Mouse (Mus musculus): ENCODE data around the gene Nepn. TPM values are rescaled to one million over a fixed set of nuclear protein-coding genes. Genes with fewer than 3 reads are reported as not detected.

The Nepn gene
- polyA plus RNA-seq, 1 experiment from 2014 or later, result 1.6 TPM

DNA sequence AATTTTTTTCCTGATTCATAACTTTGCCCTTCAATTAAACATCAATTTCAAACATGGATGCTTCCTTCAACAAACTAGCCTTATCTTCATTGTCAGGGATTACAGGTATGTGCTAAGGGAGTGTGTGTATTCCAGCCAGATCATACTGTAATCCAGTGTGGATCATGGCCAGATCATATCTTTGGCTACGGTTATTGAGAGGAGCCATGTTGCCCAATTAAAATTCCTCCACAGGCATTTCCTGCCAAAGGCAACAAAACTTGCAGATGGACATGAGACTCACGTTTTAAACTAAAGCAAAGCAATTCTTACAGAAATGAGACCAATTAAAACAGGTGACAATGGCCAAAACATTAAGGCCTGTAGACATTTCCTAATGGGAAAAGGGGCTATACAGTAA lies 27.7 kb downstream of the Nepn start:
- H3K4me1 ChIP-seq (replicated peaks), result peaks cover 14% of the 10 kb centered on the region
- H3K4me3 ChIP-seq (replicated peaks), result peak overlapping the region; percentile 98; the same call in 1 of the 2 replicates
- ATAC-seq, result no peak
- H3K9me3 ChIP-seq, result no peaks in the 10 kb centered on the region
- H3K36me3 ChIP-seq, result no peaks in the 10 kb centered on the region
- no peak overlapping the region for H3K9ac ChIP-seq
- H3K27me3 ChIP-seq (replicated peaks), result no peaks in the 10 kb centered on the region
- peak overlapping the region; percentile 62 for H3K4me2 ChIP-seq (replicated peaks)
- WGBS, result 32% methylated on average over 2 of the region's 2 CpGs
- H3K27ac ChIP-seq, result no peak overlapping the region

DNA sequence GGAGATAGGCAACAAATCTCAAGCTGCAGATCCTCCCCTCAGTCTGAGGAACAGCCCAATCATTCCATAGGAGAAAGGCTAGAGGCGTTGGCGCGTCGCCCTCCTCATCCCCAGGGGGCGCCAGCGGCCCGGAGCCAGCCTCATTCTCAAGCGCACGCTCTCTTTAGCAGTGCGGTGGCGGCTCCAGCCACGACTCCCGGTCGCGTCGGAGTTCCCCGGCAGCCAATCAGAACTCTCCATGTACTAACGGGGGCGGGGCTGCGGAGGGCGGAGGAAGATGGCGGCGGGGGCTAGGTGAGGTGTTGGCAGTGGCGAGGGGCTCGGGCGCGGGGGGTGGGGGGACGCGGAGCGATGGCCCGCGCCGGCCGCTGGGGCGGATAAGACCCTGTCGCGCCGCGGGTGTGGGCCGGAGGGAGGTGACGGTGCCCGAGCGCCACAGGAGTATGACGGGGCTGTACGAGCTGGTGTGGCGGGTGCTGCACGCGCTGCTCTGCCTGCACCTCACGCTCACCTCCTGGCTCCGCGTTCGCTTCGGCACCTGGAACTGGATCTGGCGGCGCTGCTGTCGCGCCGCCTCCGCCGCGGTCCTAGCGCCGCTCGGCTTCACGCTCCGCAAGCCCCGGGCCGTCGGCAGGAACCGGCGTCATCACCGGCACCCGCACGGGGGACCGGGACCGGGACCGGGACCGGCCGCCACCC lies 28.7 kb downstream of the Nepn start, which contains the start of gene Nus1:
TSS of gene Nus1 (plus strand) at position 249 of the 699 bp plus-strand sequence.
- no peaks in the 10 kb centered on the region for H3K9me3 ChIP-seq
- peak within 1 kb of the TSS; percentile 98 for H3K4me3 ChIP-seq (replicated peaks)
- ATAC-seq, result peak; percentile 98
- H3K27me3 ChIP-seq (replicated peaks), result no peaks in the 10 kb centered on the region
- peak within 1 kb of the TSS; percentile 71 for H3K4me2 ChIP-seq (replicated peaks)
- peaks cover 14% of the 10 kb centered on the region for H3K4me1 ChIP-seq (replicated peaks)
- no peaks in the 10 kb centered on the region for H3K36me3 ChIP-seq
- 1% methylated on average over 60 of the region's 79 CpGs for WGBS
- peak within 1 kb of the TSS; percentile 91 for H3K27ac ChIP-seq
- peak within 1 kb of the TSS; percentile 94 for H3K9ac ChIP-seq

DNA sequence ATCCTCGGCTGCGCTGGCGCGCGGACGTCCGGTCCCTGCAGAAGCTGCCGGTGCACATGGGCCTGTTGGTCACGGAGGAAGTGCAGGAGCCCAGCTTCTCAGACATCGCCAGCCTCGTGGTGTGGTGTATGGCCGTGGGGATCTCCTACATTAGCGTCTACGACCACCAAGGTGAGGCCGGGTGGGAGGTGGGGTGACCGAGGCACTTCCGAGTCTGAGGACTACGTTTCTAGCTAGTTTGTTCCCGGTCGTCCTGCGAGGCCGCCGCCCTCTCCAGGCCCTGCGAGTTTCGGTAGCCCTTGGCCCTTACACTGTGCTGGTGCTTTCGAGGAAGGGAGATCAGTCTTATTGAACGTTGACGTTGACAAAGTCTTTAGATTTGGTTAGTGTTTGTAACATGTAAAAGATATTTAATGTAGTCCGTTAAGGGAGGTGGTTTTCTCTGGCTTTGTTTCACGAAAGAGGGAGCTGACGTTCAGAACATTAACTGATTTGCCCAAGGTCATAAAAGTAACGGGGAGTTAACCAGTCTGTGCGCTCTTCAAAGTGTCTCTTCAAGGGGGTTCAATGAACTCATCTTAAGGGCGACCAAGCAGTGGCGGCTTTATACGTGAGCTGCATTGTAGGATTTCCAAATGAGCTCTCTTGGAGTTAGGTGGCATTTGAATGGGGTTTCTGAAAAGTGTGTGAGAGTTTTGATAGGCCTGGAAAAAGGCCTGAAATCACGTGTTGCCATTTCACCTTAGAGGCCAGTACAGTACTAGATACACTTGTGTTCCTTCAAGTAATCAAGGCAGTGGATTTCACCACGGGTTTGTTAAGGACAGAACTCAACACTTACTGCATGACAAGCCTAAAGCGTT lies 29.5 kb downstream of the Nepn start:
- Histone ChIP-seq H3K27me3 (replicated peaks) (no peaks in the 10 kb centered on the region), H3K36me3 (no peaks in the 10 kb centered on the region), H3K4me3 (replicated peaks) (peak overlapping the region; percentile 98), H3K4me1 (replicated peaks) (peaks cover 14% of the 10 kb centered on the region), H3K27ac (peak overlapping the region; percentile 91), H3K4me2 (replicated peaks) (peak overlapping the region; percentile 71), H3K9ac (peak overlapping the region; percentile 94), H3K9me3 (no peaks in the 10 kb centered on the region)
- 2% methylated on average over 39 of the region's 39 CpGs for WGBS
- peak; percentile 46 for ATAC-seq

DNA sequence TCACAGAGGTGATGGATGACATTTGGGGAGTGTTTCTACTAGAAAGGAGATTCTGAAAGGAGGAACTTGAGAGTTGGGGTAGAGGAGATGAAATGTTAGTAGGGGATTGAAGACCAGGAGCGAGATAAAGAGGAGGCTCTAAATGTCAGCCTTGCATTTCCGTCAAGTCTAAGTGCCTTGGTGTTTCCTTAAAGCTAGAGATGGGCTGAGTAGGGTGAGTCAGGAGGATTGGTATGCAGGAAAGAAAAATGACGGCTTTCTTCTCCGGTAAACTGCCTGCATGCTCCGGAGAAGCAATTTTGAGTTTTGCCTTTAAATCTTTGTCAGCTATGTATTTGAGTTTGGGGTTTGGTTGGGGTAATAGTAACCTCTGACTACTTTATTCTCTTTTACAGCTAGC lies 30.2 kb downstream of the Nepn start:
- peaks cover 14% of the 10 kb centered on the region for H3K4me1 ChIP-seq (replicated peaks)
- peak overlapping the region; percentile 71 for H3K4me2 ChIP-seq (replicated peaks)
- H3K4me3 ChIP-seq (replicated peaks), result peak overlapping the region; percentile 98
- no peaks in the 10 kb centered on the region for H3K36me3 ChIP-seq
- 44% methylated on average over 5 of the region's 5 CpGs for WGBS
- no peaks in the 10 kb centered on the region for H3K27me3 ChIP-seq (replicated peaks)
- peak overlapping the region; percentile 36 for H3K27ac ChIP-seq
- H3K9me3 ChIP-seq, result no peaks in the 10 kb centered on the region
- ATAC-seq, result no peak
- H3K9ac ChIP-seq, result peak overlapping the region; percentile 94; the same call in 1 of the 2 replicates

DNA sequence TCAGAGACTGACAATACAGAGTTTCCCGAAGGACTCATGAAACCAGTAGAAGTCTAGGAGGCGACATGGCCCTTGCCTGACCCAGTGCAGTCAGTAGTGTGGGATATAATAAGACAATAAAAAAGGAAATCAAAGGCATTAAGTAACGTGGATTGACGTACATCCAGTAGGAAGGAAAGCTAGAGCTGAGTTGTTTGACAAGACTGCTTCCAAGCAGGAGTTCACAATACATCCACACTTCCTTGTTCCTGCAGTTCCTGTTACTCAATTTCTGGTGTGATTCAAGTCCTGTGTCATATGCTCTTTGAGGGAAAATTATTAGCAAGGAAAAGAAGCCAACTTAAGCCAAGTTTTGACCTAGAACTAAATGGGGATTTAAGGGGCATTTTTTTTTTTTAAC lies 30.6 kb downstream of the Nepn start:
- H3K4me2 ChIP-seq (replicated peaks), result peak overlapping the region; percentile 71
- ATAC-seq, result no peak
- no peak overlapping the region for H3K9ac ChIP-seq
- H3K27me3 ChIP-seq (replicated peaks), result no peaks in the 10 kb centered on the region
- H3K9me3 ChIP-seq, result no peaks in the 10 kb centered on the region
- H3K4me1 ChIP-seq (replicated peaks), result peaks cover 14% of the 10 kb centered on the region
- peak overlapping the region; percentile 36; the same call in 1 of the 2 replicates for H3K27ac ChIP-seq
- H3K4me3 ChIP-seq (replicated peaks), result peak overlapping the region; percentile 98
- WGBS, result 59% methylated on average over 4 of the region's 4 CpGs
- no peaks in the 10 kb centered on the region for H3K36me3 ChIP-seq

DNA sequence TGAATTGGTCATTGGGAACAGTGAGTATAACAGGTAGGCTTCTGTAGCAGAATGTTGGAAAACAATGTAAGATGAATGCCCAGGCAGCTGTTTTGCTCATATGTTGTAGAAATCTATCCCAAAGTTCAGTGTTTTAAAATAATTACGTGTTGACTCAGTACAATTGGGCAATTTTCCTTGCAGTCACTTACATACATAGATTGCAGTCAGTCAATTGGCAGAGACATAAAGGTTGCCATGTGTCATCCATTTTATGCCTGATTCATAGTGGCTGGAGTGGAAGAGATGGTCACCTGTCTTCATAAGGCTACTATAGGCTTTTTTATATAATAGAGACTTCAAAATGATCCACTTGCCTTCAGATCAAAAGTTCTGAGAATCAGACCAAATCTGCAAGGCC lies 31.8 kb downstream of the Nepn start:
- H3K27ac ChIP-seq, result no peak overlapping the region
- peaks cover 14% of the 10 kb centered on the region for H3K4me1 ChIP-seq (replicated peaks)
- no peaks in the 10 kb centered on the region for H3K9me3 ChIP-seq
- WGBS, result 93% methylated on average over 1 of the region's 1 CpGs
- no peak overlapping the region for H3K9ac ChIP-seq
- no peaks in the 10 kb centered on the region for H3K36me3 ChIP-seq
- no peak overlapping the region for H3K4me3 ChIP-seq (replicated peaks)
- ATAC-seq, result no peak
- no peak overlapping the region for H3K4me2 ChIP-seq (replicated peaks)
- no peaks in the 10 kb centered on the region for H3K27me3 ChIP-seq (replicated peaks)

DNA sequence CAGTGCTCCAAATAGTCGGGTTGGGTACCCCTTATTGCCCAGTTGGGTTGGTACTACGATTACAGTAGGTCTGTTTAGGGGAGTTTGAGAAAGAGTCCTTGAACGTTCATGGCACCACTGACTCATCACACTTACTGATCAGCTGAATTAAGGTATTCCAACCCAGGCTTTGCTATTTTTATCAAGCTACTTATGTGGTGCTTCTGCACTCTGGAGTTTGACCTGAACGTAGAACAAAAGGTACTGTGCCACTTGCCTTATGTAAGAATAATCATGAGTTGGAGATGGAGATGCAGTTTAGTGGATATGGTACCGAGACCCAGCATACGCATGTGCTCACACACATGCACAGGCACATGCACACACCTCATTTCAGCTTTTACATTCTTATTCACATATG lies 32.9 kb downstream of the Nepn start:
- Histone ChIP-seq H3K9ac (no peak overlapping the region), H3K4me2 (replicated peaks) (no peak overlapping the region), H3K4me3 (replicated peaks) (no peak overlapping the region), H3K27ac (no peak overlapping the region), H3K4me1 (replicated peaks) (peaks cover 14% of the 10 kb centered on the region), H3K36me3 (no peaks in the 10 kb centered on the region), H3K9me3 (no peaks in the 10 kb centered on the region), H3K27me3 (replicated peaks) (no peaks in the 10 kb centered on the region)
- no peak for ATAC-seq
- 81% methylated on average over 6 of the region's 6 CpGs for WGBS

DNA sequence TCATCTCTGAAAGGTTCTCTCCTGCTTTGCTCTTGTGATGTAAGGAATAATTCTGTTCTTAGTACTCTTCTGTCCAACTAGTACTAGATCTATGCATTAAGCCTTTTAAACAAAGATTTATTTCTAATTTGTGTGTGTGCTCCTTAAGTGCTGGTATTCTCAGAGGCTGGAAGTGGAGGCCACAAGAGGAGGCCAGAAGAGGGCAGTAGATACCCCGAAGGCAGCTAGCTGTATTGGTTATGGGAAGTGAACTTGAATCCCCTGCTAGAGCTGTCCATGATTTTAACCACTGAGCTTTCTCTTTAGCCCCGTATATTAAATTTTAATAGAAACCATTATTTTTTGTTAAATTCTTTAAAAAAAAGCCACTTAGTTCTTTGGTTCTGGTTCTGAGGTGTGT lies 34.3 kb downstream of the Nepn start:
- Histone ChIP-seq H3K27me3 (replicated peaks) (no peaks in the 10 kb centered on the region), H3K4me1 (replicated peaks) (peaks cover 16% of the 10 kb centered on the region), H3K4me3 (replicated peaks) (no peak overlapping the region), H3K4me2 (replicated peaks) (no peak overlapping the region), H3K27ac (no peak overlapping the region), H3K9ac (no peak overlapping the region), H3K9me3 (no peaks in the 10 kb centered on the region), H3K36me3 (no peaks in the 10 kb centered on the region)
- ATAC-seq, result no peak
- WGBS, result 78% methylated on average over 2 of the region's 2 CpGs

DNA sequence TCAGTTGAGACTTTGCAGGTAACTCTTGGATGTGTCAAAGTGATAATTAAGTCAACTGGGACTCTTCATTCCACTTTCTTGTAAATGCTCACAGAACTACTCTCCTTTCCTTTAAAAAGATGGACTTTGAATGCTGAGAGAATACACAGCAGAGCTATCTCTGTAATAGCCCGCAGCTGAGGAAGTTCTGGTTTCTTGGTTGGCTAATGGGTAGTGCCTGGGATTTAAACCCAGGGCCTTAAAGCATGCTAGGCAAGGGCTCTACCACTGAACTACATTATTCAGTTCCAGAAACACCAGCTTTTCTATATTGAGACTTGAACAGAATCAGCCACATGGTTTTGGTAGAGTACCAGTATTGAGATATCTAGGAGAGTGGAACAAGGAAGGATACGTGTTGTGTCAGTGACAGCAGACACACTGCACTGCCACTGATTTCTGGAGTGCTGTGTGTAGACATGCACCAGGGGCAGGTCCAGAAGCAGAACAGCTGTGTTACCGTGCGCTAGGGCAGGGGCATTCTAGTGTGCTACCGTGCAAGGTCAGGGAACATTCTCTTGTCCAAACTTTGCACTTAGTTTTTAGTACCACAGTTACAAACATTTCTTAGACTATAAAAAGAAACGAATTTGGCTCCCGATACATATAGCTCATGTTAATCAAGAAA lies 37.7 kb downstream of the Nepn start:
- no peak overlapping the region for H3K27ac ChIP-seq
- peaks cover 8% of the 10 kb centered on the region; the same call in 1 of the 2 replicates for H3K36me3 ChIP-seq
- H3K27me3 ChIP-seq (replicated peaks), result no peaks in the 10 kb centered on the region
- ATAC-seq, result 0 out of 2 replicates have a peak, but pooled peaks have one; percentile 31
- peaks cover 9% of the 10 kb centered on the region; the same call in 1 of the 2 replicates for H3K4me1 ChIP-seq (replicated peaks)
- no peak overlapping the region for H3K4me2 ChIP-seq (replicated peaks)
- 65% methylated on average over 7 of the region's 7 CpGs for WGBS
- H3K9ac ChIP-seq, result no peak overlapping the region
- no peaks in the 10 kb centered on the region for H3K9me3 ChIP-seq
- no peak overlapping the region for H3K4me3 ChIP-seq (replicated peaks)

DNA sequence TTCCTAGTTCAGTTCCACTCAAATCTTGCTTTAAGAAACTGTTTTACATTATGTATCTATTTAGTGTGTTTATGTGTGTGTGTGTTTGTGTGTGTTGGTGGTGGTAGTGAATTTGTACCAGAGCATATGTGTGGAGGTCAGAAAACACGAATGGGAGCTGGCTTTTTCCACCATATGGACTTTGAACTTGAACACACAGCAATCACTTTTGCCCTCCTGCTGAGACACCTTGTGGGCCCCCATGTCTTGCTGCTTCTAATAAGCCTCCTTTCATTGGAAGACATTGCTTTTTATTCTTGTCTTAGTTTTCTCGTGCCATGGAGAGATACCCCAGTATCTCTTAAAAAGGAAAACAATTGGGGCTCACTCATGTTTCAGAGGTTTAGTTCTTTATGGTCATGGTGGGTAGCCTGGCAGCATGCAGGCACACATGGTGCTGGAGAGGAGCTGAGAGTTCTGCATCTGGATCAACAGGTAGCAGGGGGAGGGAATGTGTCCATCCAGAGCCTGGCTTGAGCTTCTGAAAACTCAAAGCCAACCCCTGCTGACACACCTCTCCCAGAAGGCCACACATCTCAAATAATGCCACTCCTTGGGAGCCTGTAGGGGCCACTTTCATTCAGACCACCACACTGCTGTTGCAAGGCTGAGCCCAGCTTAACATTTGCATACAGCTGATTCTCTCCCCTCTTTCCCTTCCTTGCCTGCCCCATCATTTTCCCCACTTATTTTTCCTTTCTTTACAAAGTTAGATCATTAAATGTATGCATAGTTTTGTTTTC lies 39.1 kb downstream of the Nepn start:
- Histone ChIP-seq H3K4me3 (replicated peaks) (no peak overlapping the region), H3K4me1 (replicated peaks) (peaks cover 9% of the 10 kb centered on the region; the same call in 1 of the 2 replicates), H3K9me3 (no peaks in the 10 kb centered on the region), H3K36me3 (peaks cover 8% of the 10 kb centered on the region; the same call in 1 of the 2 replicates), H3K27ac (no peak overlapping the region), H3K27me3 (replicated peaks) (no peaks in the 10 kb centered on the region), H3K4me2 (replicated peaks) (no peak overlapping the region), H3K9ac (no peak overlapping the region)
- 49% methylated on average over 2 of the region's 2 CpGs for WGBS
- ATAC-seq, result peak; percentile 65

DNA sequence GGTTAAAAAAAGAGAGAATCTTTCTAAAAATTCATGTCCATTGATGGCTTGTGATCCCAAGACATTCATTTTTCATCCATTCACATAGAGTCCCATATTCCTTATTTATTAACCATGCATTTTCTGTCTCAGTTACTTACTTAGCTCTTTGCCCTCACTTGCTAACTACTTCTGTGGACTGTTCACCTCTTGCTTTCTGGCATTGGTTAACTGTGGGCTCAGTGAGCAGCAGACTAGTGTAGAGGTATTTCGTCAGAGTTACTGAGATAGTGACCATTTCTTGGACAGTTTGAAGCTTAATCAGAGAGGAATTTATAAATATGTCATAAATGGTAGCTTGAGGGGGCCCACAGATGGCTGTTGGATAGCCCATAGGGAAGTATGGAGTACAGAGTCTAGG lies 42.2 kb downstream of the Nepn start:
- Histone ChIP-seq H3K9me3 (no peaks in the 10 kb centered on the region), H3K27ac (no peak overlapping the region), H3K4me1 (replicated peaks) (peaks cover 8% of the 10 kb centered on the region; the same call in 1 of the 2 replicates), H3K9ac (no peak overlapping the region), H3K36me3 (peaks cover 15% of the 10 kb centered on the region), H3K4me3 (replicated peaks) (no peak overlapping the region), H3K27me3 (replicated peaks) (no peaks in the 10 kb centered on the region), H3K4me2 (replicated peaks) (no peak overlapping the region)
- no peak for ATAC-seq
- WGBS, result 91% methylated on average over 1 of the region's 1 CpGs

Measured in intestine, embryonic 15.5 days (tissue).